Mouse (Mus musculus) lung, adult 2 months (tissue): ENCODE results near the gene Hsf2bp.

Experiments used
- CTCF ChIP-seq: fragments of 200-500 bp; IDR thresholded peaks from 2 replicates; pipeline ENCODE4 v1.5.1; 2011; ENCODE audit warnings: mild to moderate bottlenecking, low read length, control low read depth; ENCODE audit not compliant: insufficient read depth
- POLR2A ChIP-seq: fragments of 200-500 bp; IDR thresholded peaks from 2 replicates; pipeline ENCODE4 v1.6.1; 2011; ENCODE audit warnings: low read depth, mild to moderate bottlenecking, control low read depth, low read length, borderline replicate concordance; ENCODE audit errors: extremely low read depth

DNA sequence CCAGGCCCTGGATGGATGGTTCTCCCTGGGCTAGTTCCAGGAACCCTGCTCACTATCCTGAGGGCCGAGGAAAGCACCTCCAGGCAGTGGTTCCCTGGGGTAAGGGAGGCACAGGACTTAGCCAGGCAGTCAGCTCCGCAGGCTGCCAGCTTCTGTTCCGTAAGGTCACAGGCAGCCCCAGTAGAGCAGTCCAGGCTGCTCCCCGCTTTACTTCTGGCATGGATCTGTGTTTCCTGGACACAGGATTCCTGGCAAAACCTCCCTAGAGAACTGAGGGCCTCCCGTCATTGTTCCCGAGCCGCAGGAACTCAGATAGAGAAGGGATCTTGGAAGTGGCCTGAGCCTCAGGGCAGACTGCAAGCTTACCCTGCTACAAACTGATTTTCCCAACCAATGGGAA lies 104.7 kb downstream of the Hsf2bp start:
- peak; percentile 31; the same call in 1 of the 2 replicates for TF ChIP-seq POLR2A
- TF ChIP-seq CTCF, result no peak
